12 mouse cellular contexts compared by ENCODE assay signal in genomic region chr6:115044709-115045108, GRCm38 (mm10). TPM values are rescaled to one million over a fixed set of nuclear protein-coding genes. Genes with fewer than 3 reads are reported as not detected.
DNase-seq lines count a peak whose midpoint lies in the region; ATAC-seq and TF ChIP-seq lines count a peak whose summit lies in the region.
"Had no signal": no experiment of that assay in that cellular context is flagged by ENCODE, and none has a peak within 500 bp of the region (broad histone marks: within the 10 kb centered on the region; RNA-seq: fewer than 3 reads in every experiment).

No protein-coding gene starts in this region.

- H3K27ac ChIP-seq in hindbrain, embryonic 14.5 days, result peak overlapping the region; percentile 62; the same call in 1 of the 2 replicates
- H3K27ac ChIP-seq in hindbrain, embryonic 16.5 days (ENCODE audit: low read depth, low read length), result no peak overlapping the region
- no peak overlapping the region for H3K27ac ChIP-seq in stomach, postnatal 0 days (replicated peaks)
- H3K27ac ChIP-seq: limb, embryonic 13.5 days had no signal

- 54% methylated on average over 1 of the region's 1 CpGs for WGBS in hindbrain, embryonic 14.5 days
- 74% methylated on average over 1 of the region's 1 CpGs for WGBS in hindbrain, embryonic 16.5 days
- 52% methylated on average over 1 of the region's 1 CpGs for WGBS in stomach, postnatal 0 days

- no peak overlapping the region for H3K9ac ChIP-seq in hindbrain, embryonic 14.5 days
- no peak overlapping the region for H3K9ac ChIP-seq in hindbrain, embryonic 16.5 days (ENCODE audit: low read depth, low read length)
- no peak overlapping the region for H3K9ac ChIP-seq in stomach, postnatal 0 days (ENCODE audit: low read length)
- H3K9ac ChIP-seq: limb, embryonic 13.5 days; midbrain, embryonic 15.5 days had no signal

- H3K27me3 ChIP-seq in hindbrain, embryonic 14.5 days (ENCODE audit: control insufficient read depth, insufficient read depth, low read length), result no peaks in the 10 kb centered on the region
- no peaks in the 10 kb centered on the region for H3K27me3 ChIP-seq in hindbrain, embryonic 16.5 days (replicated peaks; ENCODE audit: control insufficient read depth, insufficient read depth, low read length)
- no peaks in the 10 kb centered on the region for H3K27me3 ChIP-seq in stomach, postnatal 0 days (ENCODE audit: control insufficient read depth, insufficient read depth, low read length)
- H3K27me3 ChIP-seq: midbrain, embryonic 15.5 days had no signal

- no peak for DNase-seq in hindbrain, embryonic 14.5 days (ENCODE audit: low spot score)
- peak; percentile 12 for DNase-seq in thymus, postnatal 14 days
- DNase-seq in thymus, postnatal 10 days (ENCODE audit: low spot score in 2 of 2), result no peak
- DNase-seq in brain, embryonic 14.5 days (ENCODE audit: low read depth), result peak; percentile 50
- no peak for DNase-seq in stomach, postnatal 0 days (ENCODE audit: low spot score)
- DNase-seq in testis, postnatal 14 days (ENCODE audit: low spot score), result no peak
- DNase-seq: cerebellum, adult 11 months; thymus, postnatal 25 days had no signal

- no peak for TF ChIP-seq EP300 in stomach, postnatal 0 days (optimal IDR thresholded peaks at IDR 0.05)

- no peak overlapping the region for H3K4me3 ChIP-seq in hindbrain, embryonic 14.5 days (replicated peaks; ENCODE audit: low read length)
- H3K4me3 ChIP-seq in hindbrain, embryonic 16.5 days (ENCODE audit: low read length), result no peak overlapping the region
- no peak overlapping the region for H3K4me3 ChIP-seq in stomach, postnatal 0 days (ENCODE audit: low read depth, low read length)
- H3K4me3 ChIP-seq: limb, embryonic 13.5 days; midbrain, embryonic 15.5 days had no signal

- no peaks in the 10 kb centered on the region for H3K9me3 ChIP-seq in hindbrain, embryonic 14.5 days (ENCODE audit: control insufficient read depth, low read length)
- H3K9me3 ChIP-seq in hindbrain, embryonic 16.5 days (ENCODE audit: control insufficient read depth, low read length), result no peaks in the 10 kb centered on the region
- H3K9me3 ChIP-seq in stomach, postnatal 0 days (ENCODE audit: control insufficient read depth, low read length), result no peaks in the 10 kb centered on the region
- H3K9me3 ChIP-seq: limb, embryonic 13.5 days; midbrain, embryonic 15.5 days had no signal

- peak; percentile 52; the same call in 1 of the 2 replicates for TF ChIP-seq CTCF in brain, embryonic 14.5 days (IDR thresholded peaks at IDR 0.05; ENCODE audit: borderline replicate concordance, extremely low read depth, insufficient read depth, insufficient read length)
- peak; percentile 62 for TF ChIP-seq CTCF in stomach, postnatal 0 days (IDR thresholded peaks at IDR 0.05; ENCODE audit: low read depth)

- no peaks in the 10 kb centered on the region for H3K4me1 ChIP-seq in hindbrain, embryonic 14.5 days (replicated peaks; ENCODE audit: control insufficient read depth, insufficient read depth, low read length)
- H3K4me1 ChIP-seq in hindbrain, embryonic 16.5 days (ENCODE audit: control insufficient read depth, insufficient read depth, low read depth, low read length), result no peaks in the 10 kb centered on the region
- H3K4me1 ChIP-seq in stomach, postnatal 0 days (replicated peaks; ENCODE audit: control insufficient read depth, insufficient read depth), result no peaks in the 10 kb centered on the region
- H3K4me1 ChIP-seq: limb, embryonic 13.5 days had no signal

- ATAC-seq in hindbrain, embryonic 14.5 days (ENCODE audit: low FRiP score), result no peak
- no peak for ATAC-seq in hindbrain, embryonic 16.5 days
- ATAC-seq in stomach, postnatal 0 days (ENCODE audit: low FRiP score, low TSS enrichment), result no peak
- ATAC-seq in erythroblast, adult 5-6 weeks (replicated peaks; ENCODE audit: low FRiP score, poor library complexity, severe bottlenecking), result no peak

- TF ChIP-seq POLR2A in brain, embryonic 14.5 days (IDR thresholded peaks at IDR 0.05; ENCODE audit: borderline replicate concordance, extremely low read depth, insufficient read depth, insufficient read length, poor library complexity, severe bottlenecking), result no peak

- H3K36me3 ChIP-seq in hindbrain, embryonic 14.5 days (replicated peaks; ENCODE audit: control insufficient read depth, insufficient read depth), result no peaks in the 10 kb centered on the region
- no peaks in the 10 kb centered on the region for H3K36me3 ChIP-seq in hindbrain, embryonic 16.5 days (ENCODE audit: control insufficient read depth, insufficient read depth, low read length)
- H3K36me3 ChIP-seq in stomach, postnatal 0 days (ENCODE audit: control insufficient read depth, insufficient read depth, low read length), result no peaks in the 10 kb centered on the region
- H3K36me3 ChIP-seq: limb, embryonic 13.5 days; midbrain, embryonic 15.5 days had no signal

- H3K4me2 ChIP-seq in hindbrain, embryonic 14.5 days (replicated peaks), result no peak overlapping the region
- no peak overlapping the region for H3K4me2 ChIP-seq in hindbrain, embryonic 16.5 days (ENCODE audit: low read length)
- no peak overlapping the region for H3K4me2 ChIP-seq in stomach, postnatal 0 days (replicated peaks; ENCODE audit: low read depth)
- H3K4me2 ChIP-seq: limb, embryonic 13.5 days; midbrain, embryonic 15.5 days had no signal

RNA-seq across cellular contexts. Expression of gene Tamm41, which starts 7.0 kb away (rescaled TPM):
- polyA plus RNA-seq in hindbrain, embryonic 14.5 days (2014; fragmentation: Nextera tagmentation; extraction: Ambion mirVana), result 51.8 and 53.8 TPM in 2 replicates
- 46.7 and 48.6 TPM in 2 replicates for polyA plus RNA-seq in hindbrain, embryonic 16.5 days (2015; fragmentation: Nextera tagmentation; extraction: Ambion mirVana)
- polyA plus RNA-seq in brain, embryonic 14.5 days (2012; rRNA removed), result 38.6 and 46.8 TPM in 2 replicates
- 35.8 and 36.0 TPM in 2 replicates for polyA plus RNA-seq in stomach, postnatal 0 days (2015; fragmentation: Nextera tagmentation; extraction: Ambion mirVana)
- total RNA-seq in erythroblast, adult 5-6 weeks (2015; ENCODE audit: low replicate concordance), result 13.2 and 13.8 TPM in 2 replicates
- total RNA-seq in erythroblast, adult 5-6 weeks (2017; ENCODE audit: low replicate concordance), result 9.0 and 12.5 TPM in 2 replicates

Comparison
In these comparisons a context has a peak if more than half of its experiments do, and no peak if none do; other contexts are left out.
1. DNase-seq: peak in thymus, postnatal 14 days (single experiment) and brain, embryonic 14.5 days (single experiment); none in hindbrain, embryonic 14.5 days (single experiment), thymus, postnatal 10 days (0 of 2), stomach, postnatal 0 days (single experiment) and testis, postnatal 14 days (single experiment).